Mouse (Mus musculus): Measurements from ENCODE around the gene Lclat1.

DNA sequence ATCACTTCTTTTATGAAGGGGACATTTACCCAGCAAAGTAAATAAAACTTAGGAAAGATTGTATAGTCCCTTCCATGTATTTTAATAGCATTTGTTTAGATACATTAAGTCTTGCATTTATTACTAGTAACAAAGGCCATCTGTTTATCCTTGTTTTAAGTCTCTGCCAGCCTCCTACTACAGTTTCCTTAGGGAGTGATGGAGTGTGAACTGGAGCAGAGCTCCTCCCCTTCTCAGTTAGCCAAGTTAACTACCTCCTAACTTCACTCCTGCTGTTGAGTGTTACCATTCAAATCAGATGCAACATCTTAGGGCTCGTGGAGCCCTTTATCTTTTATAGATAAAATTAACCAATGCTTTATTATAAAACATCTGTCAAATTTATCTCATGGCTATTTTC lies 105.4 kb downstream of the Lclat1 start:
- TF ChIP-seq CTCF (IDR thresholded peaks at IDR 0.05; ENCODE audit: insufficient read depth, low read length) (no peak), POLR2A (IDR thresholded peaks at IDR 0.05; ENCODE audit: borderline replicate concordance, extremely low read depth, low read depth, low read length) (no peak)
